Mouse (Mus musculus): ENCODE data around the gene Raet1d. TPM values are rescaled to one million over a fixed set of nuclear protein-coding genes. Genes with fewer than 3 reads are reported as not detected.

Raet1d gene
- 0.33 TPM for polyA plus RNA-seq (2014; fragmentation: Illumina TruSeq; extraction: RNeasy Lipid Tissue Mini Kit (QIAGEN cat#74804); ENCODE audit: low replicate concordance)

DNA sequence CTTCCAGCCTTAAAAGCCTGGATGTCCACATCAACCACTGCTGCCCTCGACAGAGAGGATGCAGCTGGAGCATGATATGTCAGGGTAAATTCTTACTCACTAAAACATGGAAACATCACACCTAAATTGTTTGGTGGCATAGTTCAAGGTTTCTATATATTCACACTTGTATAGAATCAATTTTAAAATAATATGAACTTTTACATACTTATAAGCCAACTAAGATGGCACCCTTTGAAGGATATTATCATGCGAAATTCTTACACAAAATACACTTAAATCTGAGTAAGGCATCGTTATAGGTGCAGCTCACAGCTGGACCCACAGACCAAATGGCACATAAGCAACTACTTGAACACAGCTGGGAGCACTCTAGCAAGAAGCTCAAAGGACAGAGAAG lies at the start of gene Raet1d:
Gene Raet1d (plus strand): TSS at position 301 of the 400 bp plus-strand sequence.

Other genes starting within 250 kb of the Raet1d start
- 0.97 TPM for gene E030030I06Rik, start 211.3 kb upstream of the Raet1d start, polyA plus RNA-seq (2014; fragmentation: Illumina TruSeq; extraction: RNeasy Lipid Tissue Mini Kit (QIAGEN cat#74804); ENCODE audit: low replicate concordance)
- 1.2 TPM for gene Raet1e, start 202.0 kb upstream of the Raet1d start, polyA plus RNA-seq (2014; fragmentation: Illumina TruSeq; extraction: RNeasy Lipid Tissue Mini Kit (QIAGEN cat#74804); ENCODE audit: low replicate concordance)
- not detected for gene H60b, start 202.0 kb upstream of the Raet1d start, polyA plus RNA-seq (2014; fragmentation: Illumina TruSeq; extraction: RNeasy Lipid Tissue Mini Kit (QIAGEN cat#74804); ENCODE audit: low replicate concordance)

All from small intestine, adult 10 weeks (tissue).